Comparison of ENCODE assay signal across 33 mouse cellular contexts in the genomic region with DNA sequence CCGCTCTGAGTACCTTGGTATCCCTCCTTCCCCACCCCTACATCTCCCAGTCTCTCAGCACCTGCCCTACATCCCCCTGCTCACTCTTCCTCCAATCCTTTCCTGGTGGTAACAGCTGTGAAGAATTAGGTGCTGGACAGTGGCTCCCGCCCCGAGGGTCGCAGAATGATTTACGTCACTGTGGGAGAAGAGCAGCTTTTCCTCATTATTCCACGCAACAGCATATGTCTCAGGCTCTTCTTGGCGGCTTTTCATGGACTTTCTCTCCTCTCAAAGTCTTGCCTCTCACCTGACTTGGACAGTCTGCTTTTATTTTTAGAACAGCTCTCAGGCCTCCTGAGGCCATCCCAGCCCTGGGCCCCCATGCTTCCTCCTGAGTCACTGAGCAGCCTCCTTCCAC.
A peak's percentile ranks its signal among the peaks of the same experiment; 100 is the strongest.
DNase-seq lines count a peak whose midpoint lies in the region; ATAC-seq and TF ChIP-seq lines count a peak whose summit lies in the region.
"Had no signal": no experiment of that assay in that cellular context is flagged by ENCODE, and none has a peak within 500 bp of the region (broad histone marks: within the 10 kb centered on the region; RNA-seq: fewer than 3 reads in every experiment).

No protein-coding gene starts in this region.

- ATAC-seq in embryonic facial prominence, embryonic 14.5 days (ENCODE audit: low read depth): no peak; the same call in 1 of the 2 replicates
- no peak for ATAC-seq in activated CD4-positive, CD25-positive, alpha-beta regulatory T cell, adult 4 months
- ATAC-seq in midbrain, embryonic 14.5 days (ENCODE audit: low FRiP score, low TSS enrichment): no peak
- ATAC-seq: forebrain, embryonic 14.5 days; intestine, embryonic 16.5 days; liver, embryonic 12.5 days; liver, postnatal 0 days had no signal

- H3K4me1 ChIP-seq in kidney, adult 2 months (ENCODE audit: control insufficient read depth, insufficient read depth, low read length): no peaks in the 10 kb centered on the region
- H3K4me1 ChIP-seq in embryonic facial prominence, embryonic 14.5 days (ENCODE audit: control insufficient read depth, insufficient read depth, low read length): no peaks in the 10 kb centered on the region
- H3K4me1 ChIP-seq in midbrain, embryonic 14.5 days (ENCODE audit: control insufficient read depth, insufficient read depth, low read length): no peaks in the 10 kb centered on the region
- H3K4me1 ChIP-seq: hindbrain, embryonic 13.5 days; liver, embryonic 12.5 days; neural tube, embryonic 13.5 days; stomach, embryonic 15.5 days had no signal

- no peaks in the 10 kb centered on the region for H3K9me3 ChIP-seq in embryonic facial prominence, embryonic 14.5 days (ENCODE audit: control insufficient read depth, low read length)
- no peaks in the 10 kb centered on the region for H3K9me3 ChIP-seq in midbrain, embryonic 14.5 days (ENCODE audit: control insufficient read depth, low read length)
- H3K9me3 ChIP-seq: embryonic facial prominence, embryonic 13.5 days; hindbrain, embryonic 13.5 days; liver, embryonic 12.5 days; neural tube, embryonic 13.5 days; stomach, embryonic 15.5 days had no signal

- no peak overlapping the region for H3K27ac ChIP-seq in kidney, adult 2 months (ENCODE audit: insufficient read depth, low read depth, low read length)
- no peak overlapping the region for H3K27ac ChIP-seq in embryonic facial prominence, embryonic 14.5 days (replicated peaks; ENCODE audit: low read depth, low read length)
- no peak overlapping the region for H3K27ac ChIP-seq in midbrain, embryonic 14.5 days (replicated peaks; ENCODE audit: low read depth, low read length)
- H3K27ac ChIP-seq: embryonic facial prominence, embryonic 13.5 days; hindbrain, embryonic 13.5 days; layer of hippocampus, adult 2 months; left cerebral cortex, adult 2 months; liver, embryonic 12.5 days; macrophage; neural tube, embryonic 13.5 days; stomach, embryonic 15.5 days had no signal

- H3K27me3 ChIP-seq in kidney, adult 2 months (replicated peaks; ENCODE audit: control insufficient read depth, insufficient read depth, low read length): no peaks in the 10 kb centered on the region
- no peaks in the 10 kb centered on the region for H3K27me3 ChIP-seq in embryonic facial prominence, embryonic 14.5 days (replicated peaks; ENCODE audit: control insufficient read depth, insufficient read depth, low read length)
- no peaks in the 10 kb centered on the region for H3K27me3 ChIP-seq in midbrain, embryonic 14.5 days (ENCODE audit: control insufficient read depth, insufficient read depth, low read length)
- H3K27me3 ChIP-seq: embryonic facial prominence, embryonic 13.5 days; hindbrain, embryonic 13.5 days; liver, embryonic 12.5 days; neural tube, embryonic 13.5 days; stomach, embryonic 15.5 days had no signal

- 47% methylated on average over 7 of the region's 7 CpGs for WGBS in kidney, adult 2 months
- 32% methylated on average over 7 of the region's 7 CpGs for WGBS in embryonic facial prominence, embryonic 14.5 days
- WGBS in midbrain, embryonic 14.5 days: 85% methylated on average over 7 of the region's 7 CpGs

- no peaks in the 10 kb centered on the region for H3K36me3 ChIP-seq in kidney, adult 2 months (ENCODE audit: control insufficient read depth, insufficient read depth, low read length)
- H3K36me3 ChIP-seq in embryonic facial prominence, embryonic 14.5 days (ENCODE audit: control insufficient read depth, insufficient read depth, low read length): no peaks in the 10 kb centered on the region
- H3K36me3 ChIP-seq in midbrain, embryonic 14.5 days (ENCODE audit: control insufficient read depth, insufficient read depth, low read length): no peaks in the 10 kb centered on the region
- H3K36me3 ChIP-seq: embryonic facial prominence, embryonic 13.5 days; hindbrain, embryonic 13.5 days; liver, embryonic 12.5 days; neural tube, embryonic 13.5 days; stomach, embryonic 15.5 days had no signal

- DNase-seq in kidney, postnatal 4 days: peak; percentile 25 to 47
- DNase-seq in kidney, adult 2 months: no peak
- DNase-seq in 3T3-L1 (ENCODE audit: low read depth, low spot score): peak; percentile 58
- peak; percentile 46 for DNase-seq in embryo, embryonic 10.5 days (ENCODE audit: low spot score)
- DNase-seq in embryonic facial prominence, embryonic 14.5 days (ENCODE audit: low spot score): peak; percentile 49
- no peak for DNase-seq in midbrain, embryonic 14.5 days
- DNase-seq: adrenal gland, adult 8-10 months; B cell, adult 2 months; cerebellum, adult 2 months; cerebellum, postnatal 25 days; gastrocnemius, postnatal 36 days; heart, adult 18-20 months; heart, postnatal 36 days; kidney, adult 9 months; kidney, postnatal 25 days; liver, postnatal 0 days; lung, postnatal 10 days; retina, postnatal 1 day; right cerebral cortex, postnatal 14 days; thymus, postnatal 14 days had no signal

- H3K9ac ChIP-seq in embryonic facial prominence, embryonic 14.5 days (ENCODE audit: low read depth, low read length): no peak overlapping the region
- no peak overlapping the region for H3K9ac ChIP-seq in midbrain, embryonic 14.5 days (replicated peaks; ENCODE audit: low read length)
- H3K9ac ChIP-seq: embryonic facial prominence, embryonic 13.5 days; hindbrain, embryonic 13.5 days; liver, embryonic 12.5 days; liver, postnatal 0 days; neural tube, embryonic 13.5 days; stomach, embryonic 15.5 days had no signal

- TF ChIP-seq POLR2A in kidney, adult 2 months (IDR thresholded peaks at IDR 0.05; ENCODE audit: low read depth, low read length): no peak

- TF ChIP-seq CTCF in kidney, adult 2 months (conservative IDR thresholded peaks at IDR 0.05; ENCODE audit: insufficient read depth, insufficient read length, low read depth, low read length): no peak

- H3K4me3 ChIP-seq in kidney, adult 2 months (ENCODE audit: insufficient read depth, low read depth, low read length): no peak overlapping the region
- H3K4me3 ChIP-seq in embryonic facial prominence, embryonic 14.5 days (ENCODE audit: low read depth, low read length): no peak overlapping the region
- H3K4me3 ChIP-seq in midbrain, embryonic 14.5 days (replicated peaks; ENCODE audit: low read depth, low read length): no peak overlapping the region
- H3K4me3 ChIP-seq: embryonic facial prominence, embryonic 13.5 days; hindbrain, embryonic 13.5 days; layer of hippocampus, adult 2 months; left cerebral cortex, adult 2 months; liver, embryonic 12.5 days; myocyte; neural tube, embryonic 13.5 days; stomach, embryonic 15.5 days had no signal

- no peak overlapping the region for H3K4me2 ChIP-seq in embryonic facial prominence, embryonic 14.5 days (ENCODE audit: low read depth, low read length)
- no peak overlapping the region for H3K4me2 ChIP-seq in midbrain, embryonic 14.5 days (ENCODE audit: low read length)
- H3K4me2 ChIP-seq: embryonic facial prominence, embryonic 13.5 days; heart, embryonic 11.5 days; hindbrain, embryonic 13.5 days; liver, embryonic 12.5 days; neural tube, embryonic 13.5 days; stomach, embryonic 15.5 days had no signal

Comparison
In these comparisons a context has a peak if more than half of its experiments do, and no peak if none do; other contexts are left out.
1. DNase-seq: peak in kidney, postnatal 4 days (2 of 2), 3T3-L1 (single experiment), embryo, embryonic 10.5 days (single experiment) and embryonic facial prominence, embryonic 14.5 days (single experiment); none in kidney, adult 2 months (single experiment) and midbrain, embryonic 14.5 days (single experiment).